Mouse (Mus musculus) mouse trophoblast stem cell (cell line): ENCODE data around the gene Nlrp14.
"Not testable (repeated sequence)": the region's sequence is repeated elsewhere in the genome, so short reads cannot be mapped to it uniquely, and the experiment has no call there.

Experiments used
- in situ Hi-C, 2 experiments: fragments of 300-500 bp; cut with MseI, MboI; formaldehyde crosslinking; loops; 2 replicates in 1 of 2; 3 replicates in 1 of 2; pipeline ENCODE4 v1.15.1; 2025

The Nlrp14 gene

DNA sequence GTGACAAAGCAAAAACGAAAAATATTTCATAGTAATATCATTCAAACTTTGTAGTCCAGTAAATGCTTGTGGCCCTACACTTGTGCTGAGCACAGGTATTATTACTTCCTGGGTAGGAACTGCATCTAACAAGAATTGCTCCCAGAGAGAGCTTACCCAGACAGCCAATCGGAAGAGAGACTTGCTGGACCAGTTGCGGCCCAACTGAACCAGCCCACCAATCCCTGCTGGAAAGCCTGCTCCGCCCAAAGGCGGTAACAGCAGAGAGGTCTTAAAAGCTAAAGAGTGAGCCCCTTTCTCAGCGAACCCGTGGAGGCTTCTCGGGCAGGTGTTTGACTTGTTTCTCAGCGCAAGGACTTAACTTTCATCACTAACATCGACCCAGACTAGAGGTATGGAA, at the start of gene Nlrp14:
Nlrp14 (plus strand) TSS at position 301 of the 400 bp plus-strand sequence.
- in situ Hi-C loops = no loop called here

DNA sequence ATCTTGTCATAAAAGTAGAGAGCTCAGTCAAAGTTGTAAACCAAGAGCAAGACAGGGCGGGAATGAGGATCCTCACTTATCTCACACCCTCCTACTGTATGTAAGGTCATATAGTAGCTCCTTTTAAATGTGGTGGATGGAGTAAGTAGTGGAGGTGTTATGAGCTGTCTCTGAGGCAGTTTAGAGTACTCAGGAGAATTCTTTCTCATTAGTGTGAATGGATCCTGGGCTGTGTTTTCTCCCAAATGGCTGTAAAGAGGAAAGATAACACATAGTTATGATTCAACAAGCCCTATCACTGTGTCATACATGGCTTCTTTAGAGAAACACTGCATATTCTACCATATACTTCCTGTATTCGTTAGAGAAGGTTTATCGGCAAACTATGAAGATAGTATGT, 35.8 kb upstream of the Nlrp14 start, which contains the start of gene Olfr715:
Olfr715 (minus strand) TSS at position 101 of the 400 bp plus-strand sequence.
- in situ Hi-C loops = not testable (repeated sequence)

DNA sequence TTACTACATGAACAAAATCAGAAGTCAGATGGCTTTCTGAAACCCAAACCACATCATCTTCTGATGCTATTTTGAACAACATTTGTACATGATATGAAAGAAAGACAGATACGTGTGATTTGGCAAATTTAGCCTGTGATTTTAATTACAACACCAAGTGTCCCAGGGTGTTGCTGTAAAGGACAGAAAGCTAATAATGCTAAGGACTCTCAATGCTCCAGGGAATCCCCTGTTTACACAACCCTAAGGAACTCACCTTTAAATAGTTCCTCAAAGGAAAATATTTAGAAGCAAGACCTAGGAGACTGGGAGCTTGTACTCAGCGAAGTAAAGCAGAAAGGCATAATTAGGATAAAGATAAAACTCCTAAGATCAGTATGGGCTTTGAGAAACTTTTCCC, 28.8 kb upstream of the Nlrp14 start, which contains the start of gene Olfr716:
Olfr716 (plus strand) TSS at position 301 of the 400 bp plus-strand sequence.
- in situ Hi-C loops = not testable (repeated sequence)

DNA sequence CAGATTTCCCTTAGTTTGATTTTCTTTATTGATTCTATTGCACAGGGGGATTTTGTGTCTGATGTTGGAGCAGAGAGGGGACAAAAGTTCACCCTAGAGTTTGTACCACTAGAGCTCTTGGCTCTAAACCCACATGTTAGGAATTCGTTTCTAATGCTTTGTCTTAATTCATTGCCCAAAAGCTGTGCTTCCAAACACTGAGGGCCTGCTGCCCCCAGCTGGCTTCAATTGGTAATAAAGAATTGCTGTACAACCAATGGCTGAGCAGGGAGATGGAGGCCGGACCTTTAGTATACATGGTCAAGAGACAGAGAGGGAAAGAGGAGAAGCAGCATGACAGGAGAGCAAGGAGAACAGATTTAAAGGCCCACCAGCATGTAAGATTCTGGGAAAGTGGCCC, 13.6 kb downstream of the Nlrp14 start:
- in situ Hi-C loops = no loop called here

DNA sequence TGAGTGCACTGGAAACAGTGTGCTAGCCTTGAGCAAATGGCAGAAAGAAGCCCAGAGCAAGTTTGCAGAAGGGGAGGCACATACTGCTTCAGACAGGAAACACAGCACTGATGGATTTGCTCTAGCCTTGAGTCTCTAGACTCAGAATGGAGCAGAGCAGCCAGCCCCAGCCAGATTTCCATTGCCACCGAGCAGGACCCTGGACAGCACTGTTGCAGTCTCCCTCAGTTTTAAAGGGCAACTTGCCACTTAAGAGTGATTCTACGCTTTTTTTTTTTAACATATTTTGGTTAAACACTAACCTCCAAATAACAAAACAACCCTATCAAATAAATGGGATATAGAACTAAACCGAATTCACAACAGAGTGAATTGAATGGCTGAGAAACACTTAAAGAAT, 35.0 kb downstream of the Nlrp14 start:
- in situ Hi-C loops = loop anchor here in 1 of 2 experiments (25.0 kb wide), 1 partner anchor 585 kb away; no protein-coding TSS in a partner anchor

DNA sequence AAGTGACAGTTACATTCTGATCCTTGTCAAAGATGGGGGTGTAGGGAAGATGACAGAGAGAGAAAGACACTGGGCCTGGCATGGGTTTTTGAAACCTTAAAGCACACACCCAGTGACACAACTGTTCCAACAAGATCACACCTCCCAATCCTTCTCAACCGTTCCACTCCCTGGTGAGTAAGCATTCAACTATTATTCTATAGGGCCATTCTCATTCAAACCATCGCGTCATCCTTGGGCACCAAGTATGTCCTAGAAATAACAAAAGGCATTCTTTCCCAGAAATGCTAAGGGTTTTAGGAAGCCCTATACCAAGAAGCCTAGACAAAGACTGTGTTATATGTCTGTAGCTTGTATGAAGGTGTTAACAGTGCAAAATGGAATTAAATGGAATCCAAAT, 41.1 kb downstream of the Nlrp14 start:
- in situ Hi-C loops = loop anchor here in 1 of 2 experiments (25.0 kb wide), 1 partner anchor 579 kb away; no protein-coding TSS in a partner anchor

DNA sequence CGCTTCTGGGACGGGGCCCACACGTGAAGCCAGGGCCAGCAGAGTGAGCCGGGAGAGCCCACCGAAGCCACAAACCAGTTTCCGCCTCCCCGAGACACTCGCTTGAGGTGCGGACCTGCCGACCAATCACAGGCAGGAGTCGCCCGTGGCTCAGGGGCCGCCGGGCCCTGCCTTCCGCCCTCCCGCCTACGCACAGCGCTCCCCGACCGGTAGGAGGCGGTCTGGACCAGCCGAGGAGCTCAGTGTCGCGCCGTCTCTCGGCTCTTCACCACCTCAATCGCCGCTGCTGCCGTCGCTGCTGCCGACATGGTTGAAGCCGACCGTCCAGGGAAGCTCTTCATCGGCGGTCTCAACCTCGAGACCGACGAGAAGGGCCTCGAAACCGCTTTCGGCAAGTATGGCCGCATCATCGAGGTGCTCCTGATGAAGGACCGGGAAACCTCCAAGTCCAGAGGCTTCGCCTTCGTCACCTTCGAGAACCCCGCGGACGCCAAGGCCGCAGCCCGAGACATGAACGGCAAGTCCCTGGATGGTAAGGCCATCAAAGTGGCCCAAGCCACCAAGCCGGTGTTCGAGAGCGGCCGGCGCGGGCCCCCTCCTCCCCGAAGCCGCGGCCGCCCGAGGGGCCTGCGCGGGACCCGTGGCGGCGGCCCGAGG, 42.5 kb downstream of the Nlrp14 start, which contains the start of gene Rbmxl2:
Rbmxl2 (plus strand) TSS at position 242 of the 657 bp plus-strand sequence.
- in situ Hi-C loops = loop anchor here in 1 of 2 experiments (25.0 kb wide), 1 partner anchor 578 kb away; no protein-coding TSS in a partner anchor

DNA sequence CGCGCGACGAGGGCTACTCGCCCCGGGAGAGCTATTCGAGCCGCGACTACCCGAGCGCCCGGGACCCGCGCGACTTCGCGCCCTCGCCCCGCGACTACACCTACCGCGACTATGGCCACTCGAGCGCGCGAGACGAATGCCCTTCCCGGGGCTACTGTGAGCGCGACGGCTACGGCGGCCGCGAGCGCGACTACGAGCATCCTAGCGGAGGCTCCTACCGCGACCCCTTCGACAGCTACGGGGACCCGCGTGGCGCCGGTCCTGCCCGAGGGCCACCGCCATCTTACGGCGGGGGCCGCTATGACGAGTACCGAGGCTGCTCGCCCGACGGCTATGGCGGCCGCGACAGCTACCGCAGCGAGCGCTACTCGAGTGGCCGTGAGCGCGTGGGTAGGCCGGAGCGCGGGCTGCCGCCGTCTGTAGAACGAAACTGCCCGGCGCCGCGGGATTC, 43.4 kb downstream of the Nlrp14 start:
- in situ Hi-C loops = loop anchor here in 1 of 2 experiments (10.0 to 25.0 kb wide), 2 partner anchors 315 to 577 kb away; no protein-coding TSS in a partner anchor

DNA sequence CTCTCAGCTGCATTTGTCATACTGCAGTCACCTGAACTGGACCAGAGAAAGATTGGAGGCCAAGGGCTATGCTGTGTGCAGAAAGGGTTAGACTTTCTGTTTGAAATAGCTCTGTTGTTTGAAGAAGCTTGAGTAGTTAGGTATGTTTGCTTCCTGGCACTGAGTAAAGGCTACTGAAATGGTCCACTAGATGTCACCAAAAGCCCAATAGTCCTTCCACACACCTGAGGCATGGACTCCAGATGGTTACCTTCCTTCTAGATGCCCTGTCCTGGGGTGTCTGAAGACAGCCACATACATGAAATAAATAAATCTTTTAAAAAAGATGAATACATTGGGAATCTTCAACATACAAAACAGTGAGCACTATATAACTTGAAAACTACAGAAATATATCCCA, 48.9 kb downstream of the Nlrp14 start:
- in situ Hi-C loops = loop anchor here (5.0 to 25.0 kb wide), 3 partner anchors 309 to 572 kb away; no protein-coding TSS in a partner anchor

DNA sequence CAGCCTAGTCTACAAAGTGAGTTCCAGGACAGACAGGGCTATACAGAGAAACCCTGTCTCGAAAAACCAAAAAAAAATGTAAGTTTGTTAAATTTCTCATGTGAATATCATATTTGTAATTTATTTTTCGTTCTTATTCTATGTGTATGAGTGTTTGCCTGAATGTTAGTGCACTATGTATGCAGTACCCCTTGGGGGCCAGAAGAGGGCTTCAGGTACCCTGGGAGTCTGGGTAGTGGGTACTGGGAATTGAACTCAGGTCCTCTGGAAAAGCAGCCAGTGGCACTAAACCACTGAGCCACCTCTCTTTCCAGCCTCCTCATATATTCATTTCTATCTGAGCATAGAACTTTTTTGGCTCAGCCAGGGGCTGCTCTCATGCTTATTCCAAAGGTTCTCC, 50.1 kb downstream of the Nlrp14 start:
- in situ Hi-C loops = loop anchor here (5.0 to 25.0 kb wide), 3 partner anchors 308 to 570 kb away; no protein-coding TSS in a partner anchor

DNA sequence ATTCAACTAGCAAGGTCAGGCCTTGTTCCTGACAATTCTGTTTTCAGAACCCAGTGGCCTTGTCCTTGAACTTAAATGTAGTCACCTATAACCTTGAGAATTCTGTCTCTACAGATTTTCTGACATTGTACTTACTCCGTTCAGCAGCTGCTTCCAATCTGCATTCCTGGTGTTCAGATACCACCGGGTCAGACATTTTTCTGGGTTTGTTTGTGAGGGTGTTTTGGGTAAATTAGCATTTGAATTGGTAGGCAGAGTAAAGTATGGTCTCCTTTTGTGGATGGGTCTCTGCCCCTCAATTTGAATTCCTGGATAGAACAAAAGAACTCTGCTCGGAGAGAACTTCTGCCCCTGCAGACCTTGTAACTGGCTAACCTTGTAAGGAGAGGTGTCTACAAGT, 70.1 kb downstream of the Nlrp14 start:
- in situ Hi-C loops = no loop called here

DNA sequence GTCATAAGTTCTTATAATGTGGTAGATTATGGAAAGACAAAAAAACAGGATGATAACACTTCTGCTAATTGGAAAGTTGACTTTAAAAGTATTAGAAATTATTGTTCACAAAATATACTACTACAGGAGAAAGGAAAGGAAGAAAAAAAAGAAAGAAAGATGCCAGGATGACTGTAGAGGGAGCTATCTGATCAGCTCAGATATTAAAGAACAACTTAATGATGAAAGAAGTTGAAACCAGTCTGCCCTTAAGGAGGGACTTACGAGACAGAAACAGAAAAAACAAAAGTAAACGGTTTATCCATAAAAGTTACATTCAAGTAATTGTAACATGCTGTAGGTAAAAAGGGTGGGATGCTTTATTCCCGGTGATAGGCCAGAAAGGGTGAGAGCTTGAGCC, 70.7 kb downstream of the Nlrp14 start:
- in situ Hi-C loops = no loop called here

DNA sequence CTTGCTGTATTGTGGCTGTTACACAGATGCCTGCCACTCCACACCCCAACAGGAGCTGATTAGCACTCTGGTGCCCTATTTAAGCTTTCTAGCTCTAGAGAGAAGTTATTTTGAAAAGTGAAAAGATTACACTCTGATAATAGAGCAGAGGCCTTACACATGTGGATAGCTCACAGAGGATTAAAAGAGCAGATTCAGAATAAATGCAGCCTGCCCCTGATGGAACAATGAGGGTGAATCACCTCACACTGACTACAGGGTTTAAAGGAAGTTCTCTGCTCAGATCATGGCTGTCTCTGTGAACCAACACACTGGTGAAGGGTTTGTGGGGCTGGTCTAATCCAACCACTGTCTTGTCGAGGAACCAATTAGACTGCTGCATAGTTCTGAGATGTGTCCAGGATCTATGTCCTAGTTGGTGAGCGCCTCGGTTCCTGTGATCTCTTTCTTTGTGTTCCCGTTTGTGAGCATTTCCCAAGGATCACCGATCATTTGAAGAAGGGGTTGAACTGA, 74.6 kb downstream of the Nlrp14 start:
- in situ Hi-C loops = no loop called here
